Mouse (Mus musculus) cerebellum, postnatal 36 days (tissue): Measurements from ENCODE around the gene Ogg1.

ENCODE experiments used
- DNase-seq, 2 experiments: peaks; one replicate each; pipeline ENCODE4 v3.0.0; 2021 to 2022; ENCODE audit warnings: mixed read lengths in 2 of 2

The Ogg1 gene

DNA sequence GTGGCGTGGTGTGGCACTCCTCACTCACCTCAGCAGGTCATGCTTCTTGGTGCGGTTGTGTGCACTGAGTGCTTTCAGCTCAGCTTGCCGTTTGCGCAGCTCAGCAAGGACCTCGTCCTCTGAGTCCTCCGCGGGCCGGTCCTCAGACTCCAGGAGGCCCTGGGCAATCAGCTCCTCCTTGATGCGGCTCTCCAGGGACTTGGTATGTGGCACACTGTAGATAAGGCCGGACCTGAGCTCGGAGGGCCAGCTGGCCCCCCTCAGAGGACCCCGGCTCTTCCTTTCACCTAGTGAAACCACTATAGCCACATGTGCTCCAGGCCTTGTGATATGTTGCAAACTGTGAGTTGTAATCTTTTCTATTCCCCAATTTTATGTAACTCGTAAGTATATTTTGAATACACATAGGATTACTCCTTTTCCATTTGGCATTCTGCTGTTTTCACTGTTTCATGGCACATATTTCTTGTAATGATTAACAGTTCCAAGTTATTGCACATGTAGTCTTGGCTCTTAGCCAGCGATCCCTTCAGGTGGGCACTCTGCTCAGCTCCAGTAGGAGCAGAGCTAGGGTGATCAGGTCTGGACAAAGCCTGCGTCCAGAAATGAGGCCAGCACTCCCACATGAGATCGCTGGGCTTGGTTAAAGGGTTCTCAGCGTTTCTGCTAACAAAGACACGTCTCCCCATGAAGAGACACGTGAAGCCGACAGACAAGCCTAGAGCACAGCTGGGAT, 43.6 kb downstream of the Ogg1 start:
- DNase-seq, result no peak

GRCm38 (mm10) chr6:113373491-113373890, 46.7 kb downstream of the Ogg1 start:
- DNase-seq, result no peak

GRCm38 (mm10) chr6:113377172-113377495, 50.4 kb downstream of the Ogg1 start:
- DNase-seq, result no peak

GRCm38 (mm10) chr6:113377496-113378385, 51.0 kb downstream of the Ogg1 start, which contains the start of the genes Tada3 and Arpc4:
TSS of gene Tada3 (minus strand) at chr6:113377883.
TSS of gene Arpc4 (plus strand) at chr6:113378115.
- peak; percentile 89 to 92 for DNase-seq

- DNase-seq, result no peak
Observed at GRCm38 (mm10) chr6:113379246-113379645, 52.5 kb downstream of the Ogg1 start.

- DNase-seq, result no peak
Observed at GRCm38 (mm10) chr6:113380480-113380879, 53.7 kb downstream of the Ogg1 start.

- DNase-seq, result no peak
Observed at GRCm38 (mm10) chr6:113384351-113384927, 57.7 kb downstream of the Ogg1 start.
